ENCODE assay signal across 24 mouse cellular contexts in genomic region chr9:105136404-105136803, GRCm38 (mm10). TPM values are rescaled to one million over a fixed set of nuclear protein-coding genes. Genes with fewer than 3 reads are reported as not detected.
"Had no signal": no experiment of that assay in that cellular context is flagged by ENCODE, and none has a peak within 500 bp of the region (broad histone marks: within the 10 kb centered on the region; RNA-seq: fewer than 3 reads in every experiment).

No protein-coding gene starts in this region.

- H3K9me3 ChIP-seq: liver, embryonic 15.5 days; lung, embryonic 15.5 days; midbrain, embryonic 15.5 days had no signal

- H3K36me3 ChIP-seq: liver, embryonic 15.5 days; lung, embryonic 15.5 days; midbrain, embryonic 15.5 days had no signal

- DNase-seq: kidney, adult 11 months; kidney, adult 9 months; kidney, postnatal 14 days; left cerebral cortex, postnatal 4 days; right cerebral cortex, adult 18-20 months; right cerebral cortex, postnatal 25 days; thymus, adult 18-20 months; thymus, postnatal 36 days had no signal

- ATAC-seq: midbrain, embryonic 15.5 days had no signal

- H3K4me2 ChIP-seq: liver, embryonic 11.5 days; liver, embryonic 15.5 days; lung, embryonic 15.5 days; midbrain, embryonic 11.5 days; midbrain, embryonic 15.5 days had no signal

- H3K4me3 ChIP-seq: liver, embryonic 15.5 days; lung, embryonic 15.5 days; megakaryocyte, embryonic 14.5 days; midbrain, embryonic 15.5 days had no signal

- H3K27me3 ChIP-seq: liver, embryonic 15.5 days; lung, embryonic 15.5 days; megakaryocyte, embryonic 14.5 days; midbrain, embryonic 15.5 days had no signal

- H3K9ac ChIP-seq: liver, embryonic 15.5 days; lung, embryonic 15.5 days; midbrain, embryonic 15.5 days had no signal

- H3K27ac ChIP-seq: liver, embryonic 15.5 days; lung, embryonic 15.5 days; macrophage; midbrain, embryonic 15.5 days had no signal

RNA-seq across cellular contexts. Expression of gene 1700080E11Rik, which starts 8.5 kb away (rescaled TPM):
- total RNA-seq: layer of hippocampus, adult 8-10 months; layer of hippocampus, postnatal 14 days; left cerebral cortex, adult 18-20 months; left cerebral cortex, postnatal 10 days; left cerebral cortex, postnatal 4 days had no signal
- polyA plus RNA-seq: intestine, embryonic 14.5 days; large intestine, adult 2 months; limb, embryonic 14.5 days; liver, embryonic 11.5 days; liver, embryonic 15.5 days; lung, embryonic 15.5 days; macrophage; midbrain, embryonic 11.5 days; midbrain, embryonic 15.5 days; neural tube, embryonic 14.5 days; small intestine, adult 2 months had no signal
